In genomic region chr10:18643506-18643905, GRCm38 (mm10) we compare ENCODE assay signal across 17 mouse cellular contexts.
DNase-seq lines count a peak whose midpoint lies in the region; ATAC-seq lines count a peak whose summit lies in the region.
"Had no signal": no experiment of that assay in that cellular context is flagged by ENCODE, and none has a peak within 500 bp of the region (broad histone marks: within the 10 kb centered on the region; RNA-seq: fewer than 3 reads in every experiment).

No protein-coding gene starts in this region.

- DNase-seq in cerebellum, adult 11-12 months: peak; percentile 46
- DNase-seq in layer of hippocampus, adult 11-12 months (ENCODE audit: low spot score): peak; percentile 19
- DNase-seq in layer of hippocampus, adult 9-11 months: no peak
- DNase-seq in R1 (ENCODE audit: low read depth, low spot score): peak; percentile 13
- peak; percentile 41 to 52 for DNase-seq in cerebellum, postnatal 14 days
- DNase-seq: heart, adult 11 months; heart, postnatal 36 days; midbrain, embryonic 14.5 days; thymus, adult 2 months had no signal

- ATAC-seq in cerebellum, adult (ENCODE audit: insufficient number of reproducible peaks, low FRiP score, low TSS enrichment): no peak
- no peak for ATAC-seq in CD4-positive, CD25-positive, alpha-beta regulatory T cell, adult 4 months
- no peak for ATAC-seq in megakaryocyte, adult 5-6 weeks (ENCODE audit: poor library complexity, severe bottlenecking)
- ATAC-seq: forebrain, embryonic 14.5 days; hindbrain, embryonic 16.5 days; intestine, postnatal 0 days; liver, embryonic 12.5 days; Patski had no signal
